Mouse (Mus musculus): ENCODE results near the gene Mapk8ip1. TPM values are rescaled to one million over a fixed set of nuclear protein-coding genes. Genes with fewer than 3 reads are reported as not detected.

Mapk8ip1 gene
- total and polyA plus RNA-seq, 2 experiments = 0.65 to 1.6 TPM

- TF ChIP-seq POLR2A (IDR thresholded peaks at IDR 0.05; ENCODE audit: extremely low read depth, insufficient read depth, low read length) = no peak
- no peak for TF ChIP-seq CTCF (IDR thresholded peaks at IDR 0.05; ENCODE audit: low read depth, low read length)
- no peak overlapping the region for H3K27ac ChIP-seq (replicated peaks; ENCODE audit: insufficient read depth, low read depth, low read length)
- no peak for DNase-seq (ENCODE audit: extremely low read depth, low read depth, low spot score)
- no peak overlapping the region for H3K4me3 ChIP-seq (ENCODE audit: insufficient read depth, low read depth, low read length)
- H3K9ac ChIP-seq (ENCODE audit: low read depth, low read length) = no peak overlapping the region
- H3K4me1 ChIP-seq (ENCODE audit: control insufficient read depth, insufficient read depth, low read length) = no peaks in the 10 kb centered on the region
- H3K27me3 ChIP-seq (ENCODE audit: control insufficient read depth, insufficient read depth, low read length) = no peaks in the 10 kb centered on the region
- H3K79me2 ChIP-seq (ENCODE audit: control insufficient read depth, insufficient read depth, low read length) = no peaks in the 10 kb centered on the region
- peaks cover 15% of the 10 kb centered on the region; the same call in 1 of the 2 replicates for H3K36me3 ChIP-seq (ENCODE audit: control insufficient read depth, insufficient read depth, low read length)
Observed at GRCm38 (mm10) chr2:92342418-92342817, 58.6 kb downstream of the Mapk8ip1 start.

Other genes starting within 250 kb of the Mapk8ip1 start
- gene Pex16, start 26.6 kb downstream of the Mapk8ip1 start, total RNA-seq (2014; rRNA removed) = 95.5 and 97.7 TPM in 2 replicates
- 164 and 196 TPM in 2 replicates for gene Pex16, start 26.6 kb downstream of the Mapk8ip1 start, polyA plus RNA-seq (2012; rRNA removed)
- gene Large2, start 26.4 kb downstream of the Mapk8ip1 start, total RNA-seq (2014; rRNA removed) = 0.37 and 0.74 TPM in 2 replicates
- 0.88 and 1.7 TPM in 2 replicates for gene Large2, start 26.4 kb downstream of the Mapk8ip1 start, polyA plus RNA-seq (2012; rRNA removed)
- 1.3 and 2.0 TPM in 2 replicates for gene 1700029I15Rik, start 18.7 kb downstream of the Mapk8ip1 start, total RNA-seq (2014; rRNA removed)
- gene 1700029I15Rik, start 18.7 kb downstream of the Mapk8ip1 start, polyA plus RNA-seq (2012; rRNA removed) = 3.3 and 5.6 TPM in 2 replicates
- gene Cry2, start 32.8 kb upstream of the Mapk8ip1 start, total RNA-seq (2014; rRNA removed) = 20.5 and 22.4 TPM in 2 replicates
- gene Cry2, start 32.8 kb upstream of the Mapk8ip1 start, polyA plus RNA-seq (2012; rRNA removed) = 17.1 and 21.9 TPM in 2 replicates
- gene Slc35c1, start 59.3 kb upstream of the Mapk8ip1 start, total RNA-seq (2014; rRNA removed) = 3.0 and 3.9 TPM in 2 replicates
- 26.0 and 30.7 TPM in 2 replicates for gene Slc35c1, start 59.3 kb upstream of the Mapk8ip1 start, polyA plus RNA-seq (2012; rRNA removed)
- gene Chst1, start 198.4 kb upstream of the Mapk8ip1 start, total RNA-seq (2014; rRNA removed) = 0.09 and 0.34 TPM in 2 replicates
- gene Chst1, start 198.4 kb upstream of the Mapk8ip1 start, polyA plus RNA-seq (2012; rRNA removed) = 0.18 and 0.27 TPM in 2 replicates